Mouse (Mus musculus): ENCODE data around the gene Pafah1b3. TPM values are rescaled to one million over a fixed set of nuclear protein-coding genes. Genes with fewer than 3 reads are reported as not detected.
A peak's percentile ranks its signal among the peaks of the same experiment; 100 is the strongest.

Gene Pafah1b3
- polyA plus RNA-seq, 1 experiment from 2014 or later = 630 TPM

DNA sequence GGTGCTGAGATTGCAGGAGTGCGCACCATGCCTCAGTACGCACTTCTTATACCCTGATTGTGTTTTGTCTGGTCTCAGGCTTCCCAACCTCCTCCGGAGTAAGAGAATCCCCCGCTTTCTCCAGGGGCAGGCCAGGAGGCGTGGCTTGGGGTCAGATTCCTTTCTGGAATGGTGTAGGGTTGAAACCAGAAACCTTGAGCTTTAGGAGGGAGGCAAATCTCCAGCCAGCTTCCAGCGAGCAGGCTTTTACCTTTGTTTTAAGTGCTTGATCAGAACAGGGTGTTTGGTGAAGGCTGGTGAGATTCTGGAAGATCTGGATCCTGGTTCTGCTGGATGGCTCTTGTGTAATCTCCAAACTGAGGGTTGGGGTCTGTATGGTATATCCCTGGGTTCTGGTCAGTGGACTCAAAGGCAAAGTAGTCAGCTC, 24.3 kb upstream of the Pafah1b3 start:
- Histone ChIP-seq H3K9ac (replicated peaks; ENCODE audit: low read length) (no peak overlapping the region), H3K27me3 (ENCODE audit: control insufficient read depth, insufficient read depth, low read length) (no peaks in the 10 kb centered on the region), H3K4me2 (ENCODE audit: low read length) (peak overlapping the region; percentile 20; the same call in 1 of the 2 replicates), H3K27ac (replicated peaks; ENCODE audit: low read depth, low read length) (peak overlapping the region; percentile 32; the same call in 1 of the 2 replicates), H3K9me3 (ENCODE audit: control insufficient read depth, low read length) (no peaks in the 10 kb centered on the region), H3K4me1 (ENCODE audit: control insufficient read depth, insufficient read depth, low read length) (peaks cover 18% of the 10 kb centered on the region), H3K4me3 (replicated peaks; ENCODE audit: low read depth, low read length) (no peak overlapping the region), H3K36me3 (ENCODE audit: control insufficient read depth, insufficient read depth, low read length) (no peaks in the 10 kb centered on the region)
- WGBS = 9% methylated on average over 6 of the region's 6 CpGs
- ATAC-seq (ENCODE audit: low FRiP score, low TSS enrichment) (no peak), DNase-seq (peak; percentile 40)

GRCm38 (mm10) chr7:25317446-25317999, 19.7 kb upstream of the Pafah1b3 start:
- ATAC-seq (ENCODE audit: low FRiP score, low TSS enrichment) = peak; percentile 1; the same call in 1 of the 2 replicates
- Histone ChIP-seq H3K9me3 (ENCODE audit: control insufficient read depth, low read length) (no peaks in the 10 kb centered on the region), H3K27ac (replicated peaks; ENCODE audit: low read depth, low read length) (peak overlapping the region; percentile 90), H3K36me3 (ENCODE audit: control insufficient read depth, insufficient read depth, low read length) (no peaks in the 10 kb centered on the region), H3K9ac (replicated peaks; ENCODE audit: low read length) (peak overlapping the region; percentile 89), H3K4me2 (ENCODE audit: low read length) (peak overlapping the region; percentile 99), H3K4me1 (ENCODE audit: control insufficient read depth, insufficient read depth, low read length) (peaks cover 34% of the 10 kb centered on the region), H3K27me3 (ENCODE audit: control insufficient read depth, insufficient read depth, low read length) (peaks cover 30% of the 10 kb centered on the region), H3K4me3 (replicated peaks; ENCODE audit: low read depth, low read length) (peak overlapping the region; percentile 68)
- DNase-seq = no peak
- WGBS = 11% methylated on average over 21 of the region's 21 CpGs

DNA sequence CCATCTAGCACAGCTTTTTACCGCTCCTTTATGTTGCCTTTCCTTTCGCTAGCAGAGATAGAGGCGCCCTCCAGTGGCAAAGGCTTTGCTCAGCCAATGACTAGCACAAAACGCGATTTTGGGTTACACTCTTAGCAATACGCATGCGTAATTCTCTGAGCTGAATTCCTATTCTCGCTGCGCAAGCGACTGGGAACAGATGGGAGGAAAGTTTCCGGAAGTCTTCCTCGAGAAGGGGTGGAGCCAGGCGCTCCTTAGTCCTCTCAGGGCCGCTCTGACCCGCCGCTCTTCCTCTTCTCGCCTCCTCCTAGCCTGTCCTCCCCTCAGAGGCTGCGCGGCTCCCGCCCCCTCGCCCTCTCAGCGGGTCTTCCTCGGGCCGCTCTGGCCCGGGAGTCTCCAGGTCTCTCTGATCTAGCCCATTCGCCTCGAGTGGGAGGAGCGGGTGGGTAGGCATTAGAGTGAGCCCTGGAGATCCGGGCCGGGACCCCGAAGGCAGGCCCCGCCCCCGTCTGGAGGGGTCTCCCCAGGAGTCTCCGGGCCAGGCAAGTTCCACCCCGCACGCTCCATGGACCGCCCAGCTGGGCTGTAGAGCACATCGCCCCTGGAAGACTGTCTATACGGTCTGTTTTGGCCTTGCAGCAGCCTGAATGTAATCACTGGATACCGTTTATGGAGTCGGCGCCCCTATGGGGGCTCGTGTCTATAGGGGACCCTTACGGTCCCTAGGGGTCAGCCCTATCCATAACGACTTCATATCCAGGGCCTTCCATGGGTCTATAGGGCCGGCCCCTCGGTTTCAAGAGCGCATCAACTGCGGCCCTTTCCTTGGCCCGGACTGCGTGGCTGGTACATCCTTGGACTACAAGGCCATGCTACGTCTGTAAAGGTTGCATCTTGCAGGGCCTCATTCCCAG, 19.0 kb upstream of the Pafah1b3 start, which contains the start of gene Megf8:
Megf8 (plus strand) TSS at position 633 of the 914 bp plus-strand sequence.
- peak; percentile 100 for DNase-seq
- Histone ChIP-seq H3K4me3 (replicated peaks; ENCODE audit: low read depth, low read length) (peak within 1 kb of the TSS; percentile 68), H3K27me3 (ENCODE audit: control insufficient read depth, insufficient read depth, low read length) (peaks cover 37% of the 10 kb centered on the region), H3K9ac (replicated peaks; ENCODE audit: low read length) (peak within 1 kb of the TSS; percentile 89), H3K9me3 (ENCODE audit: control insufficient read depth, low read length) (no peaks in the 10 kb centered on the region), H3K4me1 (ENCODE audit: control insufficient read depth, insufficient read depth, low read length) (peaks cover 30% of the 10 kb centered on the region), H3K36me3 (ENCODE audit: control insufficient read depth, insufficient read depth, low read length) (peaks cover 4% of the 10 kb centered on the region; the same call in 1 of the 2 replicates), H3K27ac (replicated peaks; ENCODE audit: low read depth, low read length) (peak within 1 kb of the TSS; percentile 90), H3K4me2 (ENCODE audit: low read length) (peak within 1 kb of the TSS; percentile 99)
- WGBS = 1% methylated on average over 52 of the region's 52 CpGs
- ATAC-seq (ENCODE audit: low FRiP score, low TSS enrichment) = peak; percentile 97

DNA sequence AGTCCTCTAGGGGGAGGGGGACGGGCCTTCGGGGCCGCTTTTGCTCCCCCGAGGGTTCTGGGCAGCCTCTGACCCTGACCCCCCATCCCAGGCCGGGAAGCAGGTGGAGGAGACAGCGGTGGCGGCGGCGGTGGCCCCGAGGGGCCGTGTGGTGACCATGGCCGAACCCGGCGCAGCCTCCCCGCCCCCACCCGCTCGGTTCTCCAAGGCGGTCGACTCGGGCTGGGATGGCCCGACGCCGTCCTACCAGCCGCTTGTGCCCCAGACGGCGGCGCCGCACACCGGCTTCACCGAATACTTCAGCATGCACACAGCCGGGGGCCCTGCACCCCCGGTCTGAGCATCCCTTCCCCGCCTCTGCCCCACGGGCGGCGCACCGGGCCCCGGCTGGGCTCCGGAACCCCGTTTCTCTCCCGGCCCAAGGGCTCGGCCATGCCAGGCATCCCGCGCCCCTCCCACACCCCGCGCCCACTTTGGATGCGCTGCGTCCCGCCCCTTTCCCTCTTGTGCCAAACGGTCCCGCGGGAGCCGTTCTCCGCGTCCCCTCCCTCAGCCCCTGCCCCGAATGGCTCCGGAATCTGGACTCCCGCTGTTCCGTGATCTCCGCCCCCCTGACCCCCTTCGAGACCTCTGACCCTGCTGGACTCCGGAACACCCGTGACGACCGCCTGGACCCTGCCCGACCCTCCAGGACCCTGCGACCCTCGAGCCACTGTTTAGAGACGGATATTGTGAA, 17.7 kb upstream of the Pafah1b3 start:
- Histone ChIP-seq H3K27me3 (ENCODE audit: control insufficient read depth, insufficient read depth, low read length) (peaks cover 44% of the 10 kb centered on the region), H3K36me3 (ENCODE audit: control insufficient read depth, insufficient read depth, low read length) (peaks cover 7% of the 10 kb centered on the region), H3K4me1 (ENCODE audit: control insufficient read depth, insufficient read depth, low read length) (peaks cover 28% of the 10 kb centered on the region), H3K9me3 (ENCODE audit: control insufficient read depth, low read length) (no peaks in the 10 kb centered on the region), H3K9ac (replicated peaks; ENCODE audit: low read length) (peak overlapping the region; percentile 47), H3K27ac (replicated peaks; ENCODE audit: low read depth, low read length) (no peak overlapping the region), H3K4me2 (ENCODE audit: low read length) (peak overlapping the region; percentile 99), H3K4me3 (replicated peaks; ENCODE audit: low read depth, low read length) (peak overlapping the region; percentile 25)
- 1% methylated on average over 69 of the region's 69 CpGs for WGBS
- DNase-seq (no peak), ATAC-seq (ENCODE audit: low FRiP score, low TSS enrichment) (no peak)

DNA sequence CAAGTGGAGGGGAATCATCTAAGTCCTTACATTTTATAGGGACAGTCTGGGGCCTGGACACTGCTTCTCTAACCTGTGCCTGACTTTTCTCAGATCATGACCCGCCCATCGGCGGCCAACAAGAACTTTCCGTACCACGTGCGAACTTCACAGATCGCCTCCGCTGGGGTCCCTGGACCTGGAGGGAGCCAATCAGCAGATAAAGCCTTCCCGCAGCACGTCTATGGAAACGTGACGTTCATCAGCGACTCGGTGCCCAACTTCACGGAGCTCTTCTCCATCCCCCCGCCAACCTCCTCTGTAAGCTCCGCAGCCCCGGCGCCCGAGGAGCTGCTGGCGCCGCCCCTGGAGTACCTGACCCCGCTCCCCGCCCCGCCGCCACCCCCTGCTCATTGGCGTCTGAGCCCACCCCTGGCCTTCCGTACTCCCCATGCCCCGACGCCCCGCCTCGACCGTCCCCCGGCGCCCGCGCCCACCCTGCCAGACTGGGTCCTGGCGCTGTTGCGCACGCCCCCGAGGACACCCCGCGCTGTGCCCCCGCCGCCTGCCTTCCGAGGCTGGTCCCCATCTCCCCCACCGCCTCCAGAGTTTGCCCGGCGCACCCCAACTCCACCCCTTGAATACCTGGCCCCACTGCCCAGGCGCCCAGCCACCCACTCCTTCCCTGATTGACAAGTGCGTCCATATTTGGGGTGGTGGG, 17.0 kb upstream of the Pafah1b3 start:
- Histone ChIP-seq H3K4me2 (ENCODE audit: low read length) (peak overlapping the region; percentile 99), H3K36me3 (ENCODE audit: control insufficient read depth, insufficient read depth, low read length) (peaks cover 7% of the 10 kb centered on the region), H3K9me3 (ENCODE audit: control insufficient read depth, low read length) (no peaks in the 10 kb centered on the region), H3K27me3 (ENCODE audit: control insufficient read depth, insufficient read depth, low read length) (peaks cover 44% of the 10 kb centered on the region), H3K4me3 (replicated peaks; ENCODE audit: low read depth, low read length) (peak overlapping the region; percentile 25), H3K27ac (replicated peaks; ENCODE audit: low read depth, low read length) (no peak overlapping the region), H3K9ac (replicated peaks; ENCODE audit: low read length) (peak overlapping the region; percentile 47; the same call in 1 of the 2 replicates), H3K4me1 (ENCODE audit: control insufficient read depth, insufficient read depth, low read length) (peaks cover 28% of the 10 kb centered on the region)
- no peak for DNase-seq
- ATAC-seq (ENCODE audit: low FRiP score, low TSS enrichment) = no peak
- WGBS = 3% methylated on average over 51 of the region's 51 CpGs

- DNase-seq (no peak), ATAC-seq (ENCODE audit: low FRiP score, low TSS enrichment) (no peak)
- 41% methylated on average over 7 of the region's 7 CpGs for WGBS
- H3K27ac ChIP-seq (replicated peaks; ENCODE audit: low read depth, low read length) = no peak overlapping the region
- H3K36me3 ChIP-seq (ENCODE audit: control insufficient read depth, insufficient read depth, low read length) = peaks cover 12% of the 10 kb centered on the region
- peaks cover 44% of the 10 kb centered on the region for H3K27me3 ChIP-seq (ENCODE audit: control insufficient read depth, insufficient read depth, low read length)
- no peak overlapping the region for H3K9ac ChIP-seq (replicated peaks; ENCODE audit: low read length)
- H3K9me3 ChIP-seq (ENCODE audit: control insufficient read depth, low read length) = no peaks in the 10 kb centered on the region
- no peak overlapping the region for H3K4me3 ChIP-seq (replicated peaks; ENCODE audit: low read depth, low read length)
- H3K4me1 ChIP-seq (ENCODE audit: control insufficient read depth, insufficient read depth, low read length) = peaks cover 25% of the 10 kb centered on the region
- H3K4me2 ChIP-seq (ENCODE audit: low read length) = no peak overlapping the region
These were observed 15.5 kb upstream of the Pafah1b3 start for GRCm38 (mm10) chr7:25313325-25313724.

DNA sequence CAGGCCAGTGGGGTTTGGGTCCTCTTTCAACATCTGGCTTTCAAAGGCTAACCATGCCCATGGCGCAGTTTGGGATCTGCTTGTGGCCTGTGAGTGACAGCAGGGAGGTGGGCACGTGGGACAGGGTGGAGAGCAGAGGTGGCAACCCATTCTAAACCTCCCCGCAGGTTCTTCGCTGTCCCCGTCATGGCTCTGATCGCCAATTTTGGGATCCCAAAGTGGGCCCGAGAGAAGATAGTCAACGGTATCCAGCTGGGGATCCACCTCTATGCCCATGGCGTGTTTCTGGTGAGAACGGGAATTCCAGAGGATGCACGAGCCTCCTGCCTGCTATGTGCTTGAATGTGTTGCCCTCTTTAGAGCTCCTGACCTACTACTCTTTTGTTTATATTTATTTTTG, 13.4 kb upstream of the Pafah1b3 start:
- Histone ChIP-seq H3K4me3 (replicated peaks; ENCODE audit: low read depth, low read length) (no peak overlapping the region), H3K27me3 (ENCODE audit: control insufficient read depth, insufficient read depth, low read length) (peaks cover 44% of the 10 kb centered on the region), H3K27ac (replicated peaks; ENCODE audit: low read depth, low read length) (no peak overlapping the region), H3K4me1 (ENCODE audit: control insufficient read depth, insufficient read depth, low read length) (peaks cover 16% of the 10 kb centered on the region), H3K9ac (replicated peaks; ENCODE audit: low read length) (no peak overlapping the region), H3K9me3 (ENCODE audit: control insufficient read depth, low read length) (no peaks in the 10 kb centered on the region), H3K4me2 (ENCODE audit: low read length) (no peak overlapping the region), H3K36me3 (ENCODE audit: control insufficient read depth, insufficient read depth, low read length) (peaks cover 17% of the 10 kb centered on the region)
- 84% methylated on average over 11 of the region's 11 CpGs for WGBS
- DNase-seq = no peak
- ATAC-seq (ENCODE audit: low FRiP score, low TSS enrichment) = no peak

DNA sequence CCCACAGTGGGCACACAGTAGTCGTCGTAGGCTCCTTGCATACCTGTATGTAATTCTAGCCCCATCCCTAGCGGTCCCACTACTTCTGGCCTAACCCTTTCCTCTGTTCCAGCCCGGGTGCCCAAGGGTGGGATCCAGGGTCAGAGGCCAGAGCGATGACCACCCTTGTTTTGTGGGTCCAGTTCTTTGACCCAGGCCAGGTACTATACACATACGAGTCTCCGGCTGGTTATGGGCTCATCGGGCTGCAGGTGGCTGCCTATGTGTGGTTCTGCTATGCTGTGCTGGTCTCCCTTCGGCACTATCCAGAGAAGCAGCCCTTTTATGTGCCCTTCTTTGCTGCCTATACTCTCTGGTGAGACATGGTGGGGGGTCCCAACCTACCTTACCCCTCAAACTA, 11.6 kb upstream of the Pafah1b3 start:
- peaks cover 17% of the 10 kb centered on the region for H3K36me3 ChIP-seq (ENCODE audit: control insufficient read depth, insufficient read depth, low read length)
- WGBS = 89% methylated on average over 9 of the region's 9 CpGs
- no peak for ATAC-seq (ENCODE audit: low FRiP score, low TSS enrichment)
- no peak for DNase-seq
- H3K27ac ChIP-seq (replicated peaks; ENCODE audit: low read depth, low read length) = no peak overlapping the region
- no peak overlapping the region for H3K9ac ChIP-seq (replicated peaks; ENCODE audit: low read length)
- no peak overlapping the region for H3K4me3 ChIP-seq (replicated peaks; ENCODE audit: low read depth, low read length)
- H3K27me3 ChIP-seq (ENCODE audit: control insufficient read depth, insufficient read depth, low read length) = peaks cover 33% of the 10 kb centered on the region
- H3K4me2 ChIP-seq (ENCODE audit: low read length) = no peak overlapping the region
- H3K9me3 ChIP-seq (ENCODE audit: control insufficient read depth, low read length) = no peaks in the 10 kb centered on the region
- H3K4me1 ChIP-seq (ENCODE audit: control insufficient read depth, insufficient read depth, low read length) = peaks cover 7% of the 10 kb centered on the region
